Mouse (Mus musculus) natural killer cell, adult 2 months (primary cell): ENCODE data around the gene Trat1.

Experiments used
- DNase-seq, 2 experiments: peaks; one replicate each; pipeline ENCODE4 v3.0.0; 2022; ENCODE audit warnings: low spot score in 2 of 2

Trat1 gene

DNA sequence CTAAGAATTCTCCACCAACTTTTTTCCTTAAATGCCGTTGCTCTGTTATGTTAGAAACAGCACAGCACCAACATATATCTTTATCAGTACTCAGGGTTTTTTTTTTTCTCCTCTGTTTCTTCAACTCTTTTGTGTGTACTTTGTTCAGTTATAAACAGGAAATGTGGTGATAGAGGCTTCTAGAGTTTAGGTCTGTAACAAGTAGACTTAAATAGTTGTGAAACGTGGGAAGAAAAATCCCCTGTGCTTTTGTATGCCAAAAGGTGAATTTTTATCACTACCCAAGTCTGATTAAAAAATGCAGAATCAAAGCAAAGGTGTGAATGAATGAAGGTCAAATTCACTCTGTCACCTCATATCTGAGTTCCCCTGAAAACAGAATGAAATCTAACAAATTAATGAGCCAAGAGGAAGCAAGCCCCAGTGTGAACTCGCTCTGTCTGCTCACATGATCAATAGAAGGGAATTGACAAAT, at the start of gene Trat1:
Gene Trat1 (minus strand): TSS at position 51 of the 475 bp plus-strand sequence.
- no peak for DNase-seq

DNA sequence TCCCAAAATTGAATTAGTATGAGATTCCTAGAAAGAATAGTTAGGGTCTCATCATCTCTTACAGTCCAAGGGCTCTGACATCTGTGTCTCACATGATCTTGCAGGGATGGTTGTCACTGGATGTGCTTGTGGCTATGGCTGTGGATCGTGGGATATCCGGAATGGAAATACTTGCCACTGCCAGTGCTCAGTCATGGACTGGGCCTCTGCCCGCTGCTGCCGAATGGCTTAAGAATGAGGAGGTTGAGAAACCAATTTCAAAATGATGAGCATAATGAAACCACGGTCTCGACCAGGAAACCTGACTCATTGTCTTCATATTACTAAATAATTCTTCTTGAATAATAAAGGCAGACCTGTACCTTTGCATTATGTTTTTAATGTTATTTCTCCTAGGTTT, 46.7 kb upstream of the Trat1 start:
- DNase-seq: no peak

DNA sequence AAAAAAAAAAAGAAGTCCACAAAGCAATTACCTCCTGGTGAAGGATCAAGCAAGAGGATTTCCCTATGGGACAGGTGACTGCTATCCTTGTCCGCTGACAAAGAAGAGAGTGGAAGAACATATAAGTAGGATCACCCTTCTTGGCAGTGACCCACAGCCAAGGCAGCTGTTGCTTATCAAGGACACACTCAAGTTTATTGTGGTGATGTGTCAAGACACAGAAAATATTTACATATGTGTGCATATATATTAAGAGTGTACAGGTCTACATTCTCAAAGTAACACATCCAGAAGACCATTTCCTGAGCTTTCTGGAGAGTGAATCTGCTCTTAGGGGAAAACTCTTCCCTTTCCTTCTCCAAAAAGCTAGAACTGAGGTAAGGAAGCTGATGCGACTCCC, 44.9 kb upstream of the Trat1 start, which contains the start of gene Retnlb:
Gene Retnlb (plus strand): TSS at position 162 of the 400 bp plus-strand sequence.
- DNase-seq: no peak

DNA sequence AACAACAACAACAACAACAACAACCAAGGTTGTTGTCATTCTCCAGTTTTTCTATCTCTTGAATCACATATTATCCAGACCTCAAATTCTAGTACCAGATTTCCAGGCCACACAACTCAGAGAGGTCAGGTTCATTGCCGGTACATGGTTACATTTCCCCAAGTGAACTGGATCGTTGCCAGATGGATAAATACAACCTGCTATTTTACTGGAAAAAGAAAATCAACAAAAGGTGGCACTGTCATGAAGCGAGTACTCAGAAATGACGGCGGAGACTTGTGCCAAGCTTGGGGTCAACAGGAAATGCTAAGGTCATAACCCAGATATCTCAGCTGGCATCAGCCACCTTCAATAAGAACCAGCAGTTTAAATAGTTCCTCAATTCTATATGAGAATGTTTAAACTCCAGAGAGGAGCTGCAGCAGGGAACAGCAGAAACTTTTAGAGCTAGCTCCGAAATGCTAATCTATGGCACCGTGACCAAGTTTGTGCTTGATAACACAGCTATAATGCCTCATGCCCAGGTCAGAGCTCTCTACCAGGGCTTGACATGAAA, 40.1 kb upstream of the Trat1 start:
- DNase-seq: no peak

DNA sequence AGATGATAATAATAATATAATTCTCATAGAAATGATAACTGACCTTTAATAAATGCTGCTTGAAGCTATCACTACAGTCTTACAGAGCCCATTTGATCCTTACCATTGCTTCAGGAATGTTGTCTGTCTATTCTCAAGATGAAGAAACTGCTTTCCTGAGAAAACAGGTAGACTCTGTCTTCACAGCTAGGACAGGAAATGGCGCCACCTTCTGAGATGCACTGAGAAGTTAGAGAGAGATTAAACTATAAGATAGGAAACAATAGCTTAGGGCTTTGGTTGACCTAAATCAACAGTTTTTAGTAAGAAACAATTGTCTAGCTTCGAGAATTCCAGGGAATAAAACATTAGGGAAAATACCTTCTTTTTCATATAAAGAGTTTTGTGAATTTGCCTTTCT, 37.6 kb upstream of the Trat1 start:
- no peak for DNase-seq

DNA sequence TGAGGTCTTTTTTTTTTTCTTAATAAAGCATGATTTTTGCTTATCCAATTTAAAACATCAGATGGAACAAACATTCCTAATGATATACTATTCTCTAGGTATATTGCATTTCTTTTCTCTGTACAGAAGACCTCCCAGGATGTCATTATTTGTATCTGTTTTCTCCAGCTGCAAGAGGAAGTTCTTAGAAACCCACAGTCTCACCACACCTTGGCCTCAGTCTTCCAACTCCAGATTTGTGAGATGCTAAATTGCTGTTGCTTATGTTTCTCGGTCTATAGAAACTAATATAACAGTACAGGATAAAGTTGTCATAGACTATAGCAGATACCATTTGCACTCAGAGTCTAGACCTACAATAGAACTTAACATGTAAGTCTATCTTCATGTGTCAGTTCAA, 34.7 kb upstream of the Trat1 start:
- DNase-seq: no peak

DNA sequence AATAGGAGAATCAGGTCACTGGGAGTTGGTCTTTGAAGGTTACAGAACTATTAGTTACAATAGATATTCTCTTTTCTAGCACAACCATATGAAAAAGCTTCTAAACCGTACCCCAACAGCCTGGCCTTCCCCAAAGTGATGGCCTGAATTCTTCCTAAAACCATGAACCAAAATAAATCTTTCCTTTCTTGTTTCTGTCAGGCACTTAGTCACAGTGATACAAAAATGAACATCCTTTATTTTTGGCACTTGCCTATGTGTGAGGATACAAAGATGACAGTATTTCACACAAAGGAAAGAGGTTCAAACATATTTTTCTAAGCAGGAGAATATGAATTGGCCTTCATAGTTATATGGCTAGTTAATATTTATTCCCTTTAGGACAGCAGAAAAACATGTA, 33.6 kb upstream of the Trat1 start:
- DNase-seq: no peak

DNA sequence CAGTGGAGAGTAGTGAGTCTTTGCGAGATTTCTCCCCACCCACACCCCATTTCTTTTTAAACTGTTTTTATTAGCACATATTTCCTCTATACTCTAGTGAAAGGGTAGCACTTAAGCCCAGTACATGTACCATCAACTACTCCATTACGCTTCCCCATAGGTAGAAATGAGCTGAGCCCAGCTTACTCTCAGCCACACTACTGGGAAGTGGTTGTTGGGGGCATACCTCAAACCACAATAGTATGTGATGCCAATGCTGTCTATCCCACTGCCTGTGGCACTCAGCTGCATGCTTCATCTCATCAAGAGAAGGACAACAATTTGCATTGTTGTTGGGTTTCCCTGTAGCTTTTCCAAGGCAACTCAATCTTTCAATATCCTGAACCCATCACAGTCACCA, 29.1 kb upstream of the Trat1 start:
- no peak for DNase-seq

DNA sequence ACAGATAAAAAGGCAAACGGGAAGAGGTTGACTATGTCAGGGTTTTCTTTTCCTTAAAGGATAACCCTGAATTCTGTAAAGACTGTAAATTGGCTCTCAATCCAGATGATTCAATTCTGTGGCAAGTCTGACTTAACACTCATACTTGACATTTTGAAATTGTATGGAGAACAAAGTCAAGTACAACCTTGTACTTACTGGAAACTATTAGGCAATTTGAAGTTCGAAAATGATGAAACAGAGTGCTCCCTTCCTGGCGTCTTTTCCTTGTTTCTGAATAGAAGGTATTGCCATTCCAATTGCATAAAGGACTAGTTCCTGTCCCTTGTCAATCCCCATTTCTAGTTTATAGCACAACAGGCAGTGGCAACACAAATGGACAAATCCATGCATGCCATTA, 27.6 kb upstream of the Trat1 start:
- DNase-seq: no peak

DNA sequence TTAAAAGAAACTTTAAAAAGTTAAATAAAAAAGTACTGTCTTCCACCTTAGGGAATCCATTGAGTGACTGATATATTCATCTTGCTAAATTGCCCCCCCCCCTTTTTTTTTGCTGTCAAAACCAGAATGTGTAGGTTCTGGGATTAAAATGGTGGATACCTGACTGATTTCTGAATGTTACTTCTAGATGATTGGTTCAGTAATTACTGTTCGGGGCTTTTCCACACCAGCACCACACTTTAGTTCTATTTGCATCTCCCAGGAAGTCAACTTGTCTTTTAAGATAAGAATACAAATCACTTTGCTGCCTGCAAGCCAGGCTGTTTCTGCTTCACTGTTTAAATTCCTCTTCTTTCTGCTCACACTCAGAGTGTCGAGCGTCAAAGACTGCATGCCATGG, 26.5 kb upstream of the Trat1 start:
- no peak for DNase-seq

DNA sequence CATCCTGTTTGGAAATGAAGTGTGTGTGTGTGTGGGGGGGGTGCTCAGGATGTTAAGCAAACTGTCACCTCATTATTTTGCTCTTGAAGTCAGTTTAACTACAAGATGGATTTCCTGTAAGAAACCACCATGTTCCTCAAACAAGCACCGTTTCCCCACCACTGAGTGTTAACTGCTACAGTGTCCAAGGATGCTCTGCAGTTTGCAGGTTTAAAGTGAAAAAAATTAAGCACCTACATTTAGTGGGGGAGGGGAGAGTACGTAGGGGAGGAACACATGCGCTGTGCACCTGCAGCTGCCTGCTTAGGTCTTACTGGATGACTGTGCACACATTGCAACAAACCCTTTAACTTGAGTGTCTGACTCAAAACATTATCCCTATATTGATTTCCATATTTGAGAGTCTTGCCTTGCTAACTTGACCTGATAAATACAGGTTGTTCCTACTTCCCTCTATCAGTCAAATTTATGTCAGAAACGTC, 16.9 kb upstream of the Trat1 start:
- no peak for DNase-seq

DNA sequence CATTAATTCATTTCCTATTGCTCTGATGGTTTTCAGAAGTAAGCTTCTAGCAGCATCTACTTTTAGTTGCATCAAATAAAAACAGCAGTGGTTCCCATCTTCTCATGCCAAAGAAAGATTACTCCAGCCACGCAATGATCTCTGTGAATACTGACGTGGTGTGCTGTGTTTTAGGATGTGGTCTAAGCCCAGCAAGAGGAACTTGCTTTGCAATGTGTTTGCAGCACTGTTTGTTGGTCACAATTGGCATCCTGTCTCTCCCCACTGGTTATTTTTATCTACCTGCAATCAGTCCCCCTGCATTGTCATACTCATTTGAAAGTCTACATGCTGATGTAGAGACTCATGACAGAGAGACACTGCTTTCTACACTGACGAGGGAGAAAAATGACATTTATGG, 14.4 kb upstream of the Trat1 start:
- peak; percentile 5 to 11 for DNase-seq

DNA sequence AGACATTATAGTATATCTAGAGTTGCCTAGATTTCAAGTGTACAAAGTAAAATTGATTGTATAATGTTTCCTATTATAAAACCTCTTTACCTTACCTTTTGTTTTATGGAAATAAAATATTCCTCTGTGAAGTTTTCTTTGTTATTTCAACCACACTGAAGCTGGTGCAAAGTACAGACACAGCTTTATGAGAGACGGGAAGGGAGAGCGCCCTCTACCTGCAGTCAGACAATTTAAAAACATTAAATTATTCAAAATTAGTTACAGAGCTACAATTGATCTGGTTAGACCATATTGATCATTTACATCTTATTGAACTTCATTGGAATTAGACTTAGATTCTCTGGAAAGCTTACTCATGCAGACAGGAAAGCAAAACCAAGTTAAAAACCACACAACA, 5.4 kb upstream of the Trat1 start:
- no peak for DNase-seq

DNA sequence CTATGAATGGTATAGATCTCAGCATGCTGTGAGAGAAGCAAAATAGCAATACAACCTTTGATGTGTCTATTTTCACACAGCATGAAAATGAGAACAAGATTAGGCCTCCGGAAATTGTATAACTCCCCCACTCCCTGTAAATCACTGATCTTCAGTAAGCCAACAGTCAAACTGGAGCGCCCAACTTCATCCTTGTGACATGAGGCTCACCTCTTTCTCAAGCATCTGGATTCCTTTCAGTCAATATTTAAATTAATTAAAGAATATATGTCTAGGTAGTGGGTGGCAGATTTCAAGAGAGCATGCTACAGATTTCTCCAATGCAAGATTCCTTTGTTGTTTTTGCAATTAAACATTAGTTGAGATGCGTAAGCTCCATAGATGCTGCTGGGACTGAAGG, 2.6 kb downstream of the Trat1 start:
- DNase-seq: no peak

DNA sequence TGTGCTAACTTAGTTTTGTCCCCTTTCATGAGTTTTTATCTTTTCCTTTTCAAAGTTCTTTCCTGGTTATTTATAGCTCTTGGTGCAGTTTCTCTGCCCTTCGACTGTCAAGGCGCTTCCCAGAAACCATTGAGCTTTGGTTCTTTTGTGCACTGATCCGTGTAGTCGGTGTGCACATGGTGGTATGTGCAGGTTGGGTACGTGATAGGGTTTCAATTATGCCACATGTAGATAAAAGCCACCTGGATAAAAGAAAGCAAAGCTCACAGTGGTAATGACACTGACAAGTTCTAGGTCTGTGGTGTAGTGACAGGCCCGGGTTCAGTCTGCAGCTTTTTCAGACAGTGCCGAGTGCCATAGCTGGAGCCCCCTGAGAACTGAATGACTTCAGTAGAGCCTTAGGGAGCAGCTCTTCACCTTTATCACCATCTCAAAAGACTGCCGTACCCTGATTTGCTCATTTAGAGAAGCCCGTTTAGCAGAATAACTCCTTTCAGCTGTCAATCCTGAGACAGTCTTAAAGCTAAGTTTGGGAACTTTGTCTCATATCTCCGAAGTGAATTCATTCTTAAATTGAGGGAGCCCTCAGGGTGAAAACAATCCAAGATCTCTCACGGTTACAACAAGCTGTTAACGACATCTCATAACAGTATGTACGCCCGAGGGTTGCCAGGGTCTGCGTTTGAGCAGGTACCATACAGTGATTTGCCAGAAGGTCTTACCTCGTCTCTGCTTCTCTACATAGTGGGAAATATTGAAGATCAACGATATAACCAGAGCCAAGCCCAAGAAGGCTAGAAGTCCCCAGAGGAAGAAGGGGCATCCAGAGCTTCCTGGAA, 11.0 kb downstream of the Trat1 start:
- DNase-seq: no peak

DNA sequence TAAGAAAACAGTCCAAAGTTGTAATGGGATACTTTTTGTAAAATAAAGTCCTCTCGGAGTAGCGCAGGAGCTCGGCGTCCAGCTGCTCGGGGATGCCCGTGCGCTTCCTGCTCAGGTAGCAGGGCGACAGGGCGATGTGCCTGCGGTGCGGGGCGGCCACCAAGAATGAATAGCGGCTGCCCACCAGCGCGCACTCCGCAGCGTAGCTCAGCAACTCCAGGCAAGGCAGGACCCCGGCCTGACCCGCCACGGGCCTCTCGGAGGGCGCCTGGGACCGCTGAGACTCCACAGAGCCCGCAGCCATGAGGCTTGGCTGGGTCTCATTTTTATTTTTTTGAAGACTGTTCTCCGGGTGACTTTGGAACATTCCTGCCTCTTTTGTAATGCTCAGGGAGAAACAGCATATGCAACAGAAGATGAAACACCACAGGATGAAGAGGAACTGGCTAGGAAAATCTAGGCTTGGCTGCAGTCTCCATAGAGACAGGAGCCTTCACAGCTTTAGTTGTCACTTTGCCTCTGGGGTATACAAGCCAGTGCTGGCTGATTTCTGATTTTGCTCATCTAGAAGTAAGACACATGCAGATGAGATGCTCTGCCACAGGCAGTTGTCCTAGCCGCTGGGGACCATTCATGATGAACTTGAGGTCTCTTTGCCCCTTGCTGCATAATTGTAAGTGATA, 21.5 kb downstream of the Trat1 start:
- DNase-seq: no peak

DNA sequence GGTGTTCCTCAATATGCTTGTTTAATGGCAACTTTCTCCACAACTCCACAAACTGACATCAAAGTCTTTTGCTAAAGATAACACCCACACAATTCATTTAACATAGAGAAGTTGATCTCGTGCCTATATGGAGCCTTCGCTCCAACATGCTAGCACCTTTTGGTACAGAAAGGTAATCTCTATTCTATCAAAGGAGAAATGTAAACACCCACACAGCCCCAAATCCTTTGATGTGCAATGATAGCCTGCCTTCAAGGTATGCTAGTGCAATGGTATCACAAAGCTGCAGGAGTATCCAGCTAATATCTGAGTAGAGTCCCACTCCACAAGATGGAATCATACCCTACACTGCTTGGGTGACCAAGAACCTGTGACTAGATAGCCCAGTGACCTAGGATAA, 26.4 kb downstream of the Trat1 start:
- no peak for DNase-seq

DNA sequence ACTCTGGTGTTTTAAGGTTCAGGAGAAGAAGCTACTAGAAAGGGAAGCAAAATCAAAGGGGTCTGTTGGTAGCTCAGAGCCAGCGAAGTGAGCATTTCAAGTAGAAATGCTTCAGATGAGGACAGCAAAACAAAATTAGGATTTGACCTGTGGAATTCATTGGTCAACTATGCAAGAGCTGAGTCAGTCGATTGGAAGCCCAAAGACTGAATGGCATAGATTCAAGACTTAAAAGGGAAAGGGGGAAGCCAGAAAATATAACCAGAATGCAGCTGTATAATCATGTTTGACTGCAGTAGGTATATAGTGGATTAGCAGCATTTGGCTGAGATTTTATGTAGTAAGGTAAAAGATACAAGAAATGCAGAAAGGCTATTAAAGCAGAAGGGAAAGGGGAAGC, 26.8 kb downstream of the Trat1 start:
- no peak for DNase-seq

DNA sequence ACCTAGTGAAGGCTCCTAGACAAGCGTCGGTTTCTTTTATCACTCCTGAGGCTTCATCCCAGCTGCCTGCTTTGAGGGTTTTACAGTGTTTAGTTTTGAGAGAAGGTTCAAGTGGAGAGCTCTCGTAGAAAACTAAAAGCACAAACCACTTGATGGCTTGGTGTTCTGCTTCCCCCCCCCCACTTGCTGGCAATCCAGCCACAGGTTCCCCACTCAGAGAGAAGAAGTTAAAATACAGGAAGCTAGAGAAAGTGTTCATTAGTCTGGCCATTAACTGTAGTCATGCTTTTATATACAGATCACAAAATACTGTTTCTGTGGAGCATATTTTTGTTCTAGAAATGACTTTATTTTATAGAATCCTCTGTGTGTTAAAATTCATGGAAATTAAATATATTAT, 30.3 kb downstream of the Trat1 start:
- DNase-seq: no peak

DNA sequence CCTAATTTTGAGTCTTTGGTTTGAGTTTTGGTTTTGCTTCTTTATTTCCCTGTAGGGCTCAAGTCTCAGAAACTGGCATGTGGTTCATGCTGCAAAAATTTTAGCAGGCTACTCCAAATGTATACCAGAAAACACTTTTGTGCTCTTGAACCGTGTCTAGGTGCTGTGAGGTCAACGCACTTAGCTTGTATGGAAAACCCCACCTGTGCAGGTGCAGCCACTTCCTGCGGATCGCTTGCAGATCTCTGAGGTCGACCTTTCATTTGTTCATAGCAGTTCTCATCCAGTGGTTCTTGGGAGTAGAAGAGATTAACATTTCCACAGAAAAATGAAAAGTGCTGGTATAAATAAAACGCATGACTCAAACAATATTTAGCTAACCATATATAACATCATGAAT, 31.8 kb downstream of the Trat1 start:
- DNase-seq: no peak

DNA sequence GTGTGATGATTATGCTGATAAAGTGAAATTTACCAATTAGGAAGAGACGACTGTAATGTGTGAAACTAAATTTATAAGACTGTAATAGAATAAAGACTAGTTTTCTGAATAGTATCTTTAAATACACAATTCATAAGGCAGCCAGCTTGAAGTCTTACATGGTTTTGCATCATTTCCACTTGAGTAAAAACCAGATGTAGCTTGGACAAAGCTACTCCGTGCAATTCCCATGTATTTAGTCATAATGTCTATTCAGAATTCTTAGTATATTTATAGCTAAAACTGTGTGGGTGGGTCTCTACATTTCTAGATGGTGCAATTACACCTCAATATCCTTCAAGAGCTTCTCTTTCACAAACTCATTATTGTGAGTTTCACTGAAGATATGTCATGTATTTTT, 33.4 kb downstream of the Trat1 start:
- no peak for DNase-seq

DNA sequence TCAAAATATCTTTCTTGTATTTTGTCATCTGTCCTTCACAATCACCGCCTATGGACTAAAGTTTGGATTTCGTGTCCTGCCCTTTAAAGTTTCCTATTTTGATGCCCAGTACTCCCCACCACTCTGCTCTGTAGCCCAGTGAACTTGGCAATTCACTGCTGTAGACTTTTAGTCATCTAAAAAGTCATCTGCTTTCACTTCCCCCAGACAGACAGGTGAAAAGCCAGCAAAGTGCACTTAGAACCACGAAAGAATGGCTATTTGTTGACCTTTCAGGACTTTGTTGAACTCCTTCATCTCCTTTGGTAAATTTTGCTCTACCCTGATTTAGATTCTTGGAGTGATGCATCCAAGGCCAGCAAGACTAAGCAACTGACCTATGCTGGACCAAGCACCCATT, 34.9 kb downstream of the Trat1 start:
- no peak for DNase-seq

DNA sequence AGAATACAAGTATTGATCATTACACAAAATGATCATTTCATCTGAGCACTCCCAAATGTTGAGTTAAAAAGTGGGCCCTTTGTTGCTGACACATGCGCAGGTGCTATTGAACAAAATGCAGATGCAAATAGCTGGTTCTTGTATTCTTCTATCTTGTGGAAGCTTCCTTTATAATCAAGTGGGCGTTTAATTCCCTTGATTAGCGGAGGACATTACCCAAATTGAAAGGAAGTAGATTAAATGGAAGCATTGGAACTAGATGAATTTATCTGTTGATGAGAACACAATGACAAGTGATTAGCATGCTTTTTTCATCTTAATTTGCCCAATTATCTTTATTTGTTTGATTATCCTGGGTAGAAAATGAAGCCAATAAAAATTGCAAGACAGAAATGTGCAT, 51.6 kb downstream of the Trat1 start:
- no peak for DNase-seq
